Mouse (Mus musculus): ENCODE results near the gene Tcta. TPM values are rescaled to one million over a fixed set of nuclear protein-coding genes. Genes with fewer than 3 reads are reported as not detected.

The Tcta gene
- polyA plus RNA-seq, 1 experiment from 2014 or later, result 47.5 TPM

GRCm38 (mm10) chr9:108305170-108305569 is 790 bp downstream of the Tcta start:
- Histone ChIP-seq H3K27me3 (ENCODE audit: insufficient read depth, low read length) (no peaks in the 10 kb centered on the region), H3K9ac (ENCODE audit: low read depth, low read length) (peak overlapping the region; percentile 82), H3K36me3 (ENCODE audit: insufficient read depth, low read length) (0 out of 2 replicates have a peak, but pooled peaks cover 7% of the 10 kb centered on the region), H3K4me2 (ENCODE audit: low read length) (peak overlapping the region; percentile 91), H3K4me1 (replicated peaks; ENCODE audit: insufficient read depth, low read length) (peaks cover 18% of the 10 kb centered on the region), H3K9me3 (replicated peaks; ENCODE audit: low read length) (no peaks in the 10 kb centered on the region), H3K27ac (peak overlapping the region; percentile 88), H3K4me3 (replicated peaks; ENCODE audit: low read depth, low read length) (peak overlapping the region; percentile 73)
- TF ChIP-seq CTCF (IDR thresholded peaks at IDR 0.05; ENCODE audit: low read depth), result no peak
- no peak for DNase-seq (ENCODE audit: low spot score)
- no peak for ATAC-seq (replicated peaks; ENCODE audit: low FRiP score, low read depth)
- 9% methylated on average over 1 of the region's 1 CpGs for WGBS

GRCm38 (mm10) chr9:108304716-108305115 is 1.2 kb downstream of the Tcta start:
- no peak for ATAC-seq (replicated peaks; ENCODE audit: low FRiP score, low read depth)
- H3K4me1 ChIP-seq (replicated peaks; ENCODE audit: insufficient read depth, low read length), result peaks cover 18% of the 10 kb centered on the region
- WGBS, result 84% methylated on average over 4 of the region's 4 CpGs
- TF ChIP-seq CTCF (IDR thresholded peaks at IDR 0.05; ENCODE audit: low read depth), result no peak
- DNase-seq (ENCODE audit: low spot score), result no peak
- no peak overlapping the region for H3K9ac ChIP-seq (ENCODE audit: low read depth, low read length)
- 0 out of 2 replicates have a peak overlapping the region, but pooled peaks have one; percentile 73 for H3K4me3 ChIP-seq (replicated peaks; ENCODE audit: low read depth, low read length)
- no peaks in the 10 kb centered on the region for H3K9me3 ChIP-seq (replicated peaks; ENCODE audit: low read length)
- peak overlapping the region; percentile 91 for H3K4me2 ChIP-seq (ENCODE audit: low read length)
- 0 out of 2 replicates have a peak, but pooled peaks cover 7% of the 10 kb centered on the region for H3K36me3 ChIP-seq (ENCODE audit: insufficient read depth, low read length)
- no peaks in the 10 kb centered on the region for H3K27me3 ChIP-seq (ENCODE audit: insufficient read depth, low read length)
- H3K27ac ChIP-seq, result 0 out of 2 replicates have a peak overlapping the region, but pooled peaks have one; percentile 88

- Histone ChIP-seq H3K9me3 (replicated peaks; ENCODE audit: low read length) (no peaks in the 10 kb centered on the region), H3K36me3 (ENCODE audit: insufficient read depth, low read length) (0 out of 2 replicates have a peak, but pooled peaks cover 7% of the 10 kb centered on the region), H3K4me2 (ENCODE audit: low read length) (no peak overlapping the region), H3K4me1 (replicated peaks; ENCODE audit: insufficient read depth, low read length) (peaks cover 7% of the 10 kb centered on the region; the same call in 1 of the 2 replicates), H3K9ac (ENCODE audit: low read depth, low read length) (no peak overlapping the region), H3K27me3 (ENCODE audit: insufficient read depth, low read length) (no peaks in the 10 kb centered on the region), H3K4me3 (replicated peaks; ENCODE audit: low read depth, low read length) (no peak overlapping the region), H3K27ac (no peak overlapping the region)
- ATAC-seq (replicated peaks; ENCODE audit: low FRiP score, low read depth), result no peak
- TF ChIP-seq CTCF (IDR thresholded peaks at IDR 0.05; ENCODE audit: low read depth), result no peak
- 78% methylated on average over 3 of the region's 3 CpGs for WGBS
- no peak for DNase-seq (ENCODE audit: low spot score)
Observed at GRCm38 (mm10) chr9:108301853-108302252, 4.1 kb downstream of the Tcta start.

- Histone ChIP-seq H3K9me3 (replicated peaks; ENCODE audit: low read length) (no peaks in the 10 kb centered on the region), H3K27ac (peak within 1 kb of the TSS; percentile 78), H3K9ac (ENCODE audit: low read depth, low read length) (peak within 1 kb of the TSS; percentile 46), H3K4me1 (replicated peaks; ENCODE audit: insufficient read depth, low read length) (no peaks in the 10 kb centered on the region), H3K36me3 (ENCODE audit: insufficient read depth, low read length) (no peaks in the 10 kb centered on the region), H3K4me2 (ENCODE audit: low read length) (peak within 1 kb of the TSS; percentile 56), H3K4me3 (replicated peaks; ENCODE audit: low read depth, low read length) (peak within 1 kb of the TSS; percentile 24; the same call in 1 of the 2 replicates), H3K27me3 (ENCODE audit: insufficient read depth, low read length) (no peaks in the 10 kb centered on the region)
- no peak; the same call in 1 of the 2 replicates for TF ChIP-seq CTCF (IDR thresholded peaks at IDR 0.05; ENCODE audit: low read depth)
- ATAC-seq (replicated peaks; ENCODE audit: low FRiP score, low read depth) (peak; percentile 92), DNase-seq (ENCODE audit: low spot score) (peak; percentile 75)
- 23% methylated on average over 18 of the region's 18 CpGs for WGBS
Observed at GRCm38 (mm10) chr9:108296453-108297355, 9.3 kb downstream of the Tcta start, which contains the start of gene Amt. Gene Amt, plus strand, starts transcription at chr9:108296853.

GRCm38 (mm10) chr9:108290773-108291172 is 15.2 kb downstream of the Tcta start:
- DNase-seq (ENCODE audit: low spot score) (no peak), ATAC-seq (replicated peaks; ENCODE audit: low FRiP score, low read depth) (no peak)
- Histone ChIP-seq H3K36me3 (ENCODE audit: insufficient read depth, low read length) (no peaks in the 10 kb centered on the region), H3K4me2 (ENCODE audit: low read length) (peak overlapping the region; percentile 74), H3K4me3 (replicated peaks; ENCODE audit: low read depth, low read length) (peak overlapping the region; percentile 54), H3K27me3 (ENCODE audit: insufficient read depth, low read length) (no peaks in the 10 kb centered on the region), H3K9ac (ENCODE audit: low read depth, low read length) (peak overlapping the region; percentile 44; the same call in 1 of the 2 replicates), H3K27ac (no peak overlapping the region), H3K9me3 (replicated peaks; ENCODE audit: low read length) (no peaks in the 10 kb centered on the region), H3K4me1 (replicated peaks; ENCODE audit: insufficient read depth, low read length) (0 out of 2 replicates have a peak, but pooled peaks cover 3% of the 10 kb centered on the region)
- 40% methylated on average over 6 of the region's 6 CpGs for WGBS
- no peak for TF ChIP-seq CTCF (IDR thresholded peaks at IDR 0.05; ENCODE audit: low read depth)

GRCm38 (mm10) chr9:108290016-108290750 is 15.8 kb downstream of the Tcta start, which contains the start of gene Nicn1:
Gene Nicn1, plus strand, starts transcription at chr9:108290429.
- Histone ChIP-seq H3K36me3 (ENCODE audit: insufficient read depth, low read length) (no peaks in the 10 kb centered on the region), H3K9ac (ENCODE audit: low read depth, low read length) (peak within 1 kb of the TSS; percentile 66), H3K9me3 (replicated peaks; ENCODE audit: low read length) (no peaks in the 10 kb centered on the region), H3K4me1 (replicated peaks; ENCODE audit: insufficient read depth, low read length) (0 out of 2 replicates have a peak, but pooled peaks cover 3% of the 10 kb centered on the region), H3K4me3 (replicated peaks; ENCODE audit: low read depth, low read length) (peak within 1 kb of the TSS; percentile 54), H3K27me3 (ENCODE audit: insufficient read depth, low read length) (no peaks in the 10 kb centered on the region), H3K4me2 (ENCODE audit: low read length) (peak within 1 kb of the TSS; percentile 74), H3K27ac (peak within 1 kb of the TSS; percentile 73)
- under 1% methylated on average over 32 of the region's 32 CpGs for WGBS
- DNase-seq (ENCODE audit: low spot score), result peak; percentile 100
- no peak for TF ChIP-seq CTCF (IDR thresholded peaks at IDR 0.05; ENCODE audit: low read depth)
- ATAC-seq (replicated peaks; ENCODE audit: low FRiP score, low read depth), result peak; percentile 95

Measured in kidney, postnatal 0 days (tissue).